Mouse (Mus musculus): ENCODE results near the gene Nln. TPM values are rescaled to one million over a fixed set of nuclear protein-coding genes. Genes with fewer than 3 reads are reported as not detected.

The Nln gene
- total and polyA plus RNA-seq, 3 experiments, result 38.5 to 76.5 (median 51.2) TPM

DNA sequence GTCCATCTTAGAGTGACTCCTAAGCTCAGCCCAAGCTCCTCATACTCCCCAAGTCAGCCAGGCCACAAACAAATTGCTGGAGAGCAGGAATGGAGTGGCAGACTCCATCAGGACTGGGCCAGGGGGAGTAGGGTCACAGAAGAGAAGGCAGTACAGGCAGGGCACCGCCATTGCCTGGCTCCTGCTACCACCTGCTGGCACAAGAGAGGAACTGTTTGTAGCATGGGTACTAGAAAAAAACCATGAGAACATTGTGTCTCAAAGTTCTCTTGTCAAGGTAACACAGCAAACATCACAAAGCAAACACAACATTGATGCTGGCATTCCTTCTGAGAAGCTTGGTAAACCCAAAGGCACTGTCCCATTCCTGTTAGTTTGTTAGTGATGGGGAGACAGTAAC lies 20.0 kb downstream of the Nln start:
- dilution Hi-C loops (cut with MboI; ENCODE audit: extremely low pct_ligation_motif_present, extremely low pct_unique_long_range_greater_than_20kb, low sequenced_read_pairs), result no loop called here
- in situ Hi-C loops (cut with MboI; ENCODE audit: low pct_ligation_motif_present, low pct_unique_long_range_greater_than_20kb, low sequenced_read_pairs), result loop anchor here (25.0 kb wide), 1 partner anchor 327 kb away; the partner anchor contains the start of gene Srek1
- H3K36me3 ChIP-seq (replicated peaks in 1 of 2; ENCODE audit: control insufficient read depth in 1 of 2, insufficient read depth in 1 of 2, low read length in 1 of 2), result peaks cover 0 to 24% of the 10 kb centered on the region in 2 experiments
- no peaks in the 10 kb centered on the region for H3K27me3 ChIP-seq (replicated peaks)
- H3K9ac ChIP-seq (ENCODE audit: insufficient read depth, low read depth), result 0 out of 2 replicates have a peak overlapping the region, but pooled peaks have one; percentile 22
- DNase-seq (ENCODE audit: extremely low read depth), result peak; percentile 77
- peaks cover 15% of the 10 kb centered on the region for H3K79me2 ChIP-seq (replicated peaks; ENCODE audit: control insufficient read depth, extremely low read depth, insufficient read depth, poor library complexity, severe bottlenecking)
- H3K27ac ChIP-seq (ENCODE audit: insufficient read depth, low read depth), result peak overlapping the region; percentile 91
- peak overlapping the region; percentile 49; the same call in 1 of the 2 replicates for H3K4me2 ChIP-seq (ENCODE audit: insufficient read depth, low read depth, poor library complexity, severe bottlenecking)
- peaks cover 30 to 89% of the 10 kb centered on the region in 2 experiments for H3K4me1 ChIP-seq (ENCODE audit: control insufficient read depth in 1 of 2, insufficient read depth in 2 of 2)
- TF ChIP-seq TCF12 (IDR thresholded peaks at IDR 0.05; ENCODE audit: low read depth, low read length), result peak; percentile 42; the same call in 1 of the 2 replicates
- TF ChIP-seq POLR2AphosphoS2 (IDR thresholded peaks at IDR 0.05; ENCODE audit: low read depth, low read length), result no peak
- TF ChIP-seq MAZ (IDR thresholded peaks at IDR 0.05; ENCODE audit: low read depth, low read length), result no peak
- peak; percentile 88 for TF ChIP-seq SMC3 (IDR thresholded peaks at IDR 0.05; ENCODE audit: low read depth, low read length)
- no peak for TF ChIP-seq KAT2A (IDR thresholded peaks at IDR 0.05; ENCODE audit: insufficient replicate concordance, low read length)
- no peak for TF ChIP-seq CHD2 (IDR thresholded peaks at IDR 0.05; ENCODE audit: low read length)
- peak; percentile 85 to 96 for TF ChIP-seq CTCF (conservative IDR thresholded peaks at IDR 0.05 in 1 of 2, IDR thresholded peaks at IDR 0.05 in 1 of 2; ENCODE audit: low read depth in 2 of 2, low read length in 2 of 2)
- no peak for TF ChIP-seq MAX (IDR thresholded peaks at IDR 0.05; ENCODE audit: low read length)
- peak; percentile 85 for TF ChIP-seq ZNF384 (IDR thresholded peaks at IDR 0.05; ENCODE audit: low read depth, low read length)
- TF ChIP-seq NELFE (IDR thresholded peaks at IDR 0.05; ENCODE audit: low read depth, low read length), result peak; percentile 43; the same call in 1 of the 2 replicates
- TF ChIP-seq USF1 (IDR thresholded peaks at IDR 0.05; ENCODE audit: low read depth, low read length), result no peak
- no peak; the same call in 1 of the 2 replicates for TF ChIP-seq IRF4 (IDR thresholded peaks at IDR 0.05; ENCODE audit: low read depth, low read length)
- no peak for TF ChIP-seq ZC3H11A (IDR thresholded peaks at IDR 0.05; ENCODE audit: low read depth, low read length)
- TF ChIP-seq MEF2A (IDR thresholded peaks at IDR 0.05; ENCODE audit: borderline replicate concordance, low read depth, low read length), result 0 out of 2 replicates have a peak, but pooled peaks have one; percentile 34
- TF ChIP-seq JUND (conservative IDR thresholded peaks at IDR 0.05; ENCODE audit: low read depth, low read length), result no peak
- no peak for TF ChIP-seq BHLHE40 (IDR thresholded peaks at IDR 0.05; ENCODE audit: low read depth, low read length)
- no peak for TF ChIP-seq ETS1 (conservative IDR thresholded peaks at IDR 0.05; ENCODE audit: low read depth, low read length)
- peak; percentile 86 for TF ChIP-seq MYC (IDR thresholded peaks at IDR 0.05; ENCODE audit: low read depth, low read length)
- TF ChIP-seq MAFK (IDR thresholded peaks at IDR 0.05; ENCODE audit: insufficient replicate concordance, low read length), result no peak
- TF ChIP-seq CHD1 (IDR thresholded peaks at IDR 0.05; ENCODE audit: low read depth, low read length), result no peak
- TF ChIP-seq NRF1 (IDR thresholded peaks at IDR 0.05; ENCODE audit: low read depth, low read length), result no peak
- no peak for TF ChIP-seq ZKSCAN1 (IDR thresholded peaks at IDR 0.05; ENCODE audit: borderline replicate concordance, low read depth, low read length)
- peak; percentile 99 for TF ChIP-seq RAD21 (IDR thresholded peaks at IDR 0.05; ENCODE audit: low read depth, low read length)
- TF ChIP-seq USF2 (conservative IDR thresholded peaks at IDR 0.05; ENCODE audit: low read depth, low read length), result no peak
- no peak overlapping the region for H3K4me3 ChIP-seq (replicated peaks in 1 of 3; ENCODE audit: low read depth in 2 of 3, low read length in 2 of 3, poor library complexity in 1 of 3)
- H3K9me3 ChIP-seq (replicated peaks; ENCODE audit: low read length), result no peaks in the 10 kb centered on the region

Measured in CH12.LX (cell line).